Mouse (Mus musculus) G1E-ER4 (cell line): ENCODE results near the gene Sypl2. TPM values are rescaled to one million over a fixed set of nuclear protein-coding genes. Genes with fewer than 3 reads are reported as not detected.

Experiments
- GATA1 ChIP-seq: IDR thresholded peaks from one replicate; pipeline ENCODE4 v1.8.0; 2012; ENCODE audit warnings: low read length, inconsistent platforms
- polyA plus RNA-seq: library from polyadenylated mRNA; stranded (reverse); fragments of >175 nt; gene quantifications from 2 replicates; pipeline ENCODE4 v1.2.3, GENCODE M21; 2012

Sypl2 gene
- polyA plus RNA-seq, 1 experiment: not detected

- no peak for TF ChIP-seq GATA1
Measured at GRCm38 (mm10) chr3:108193686-108194085, 32.8 kb downstream of the Sypl2 start.

- no peak for TF ChIP-seq GATA1
Measured at GRCm38 (mm10) chr3:108189897-108190296, 36.6 kb downstream of the Sypl2 start.

GRCm38 (mm10) chr3:108188716-108189490, 37.5 kb downstream of the Sypl2 start:
- no peak for TF ChIP-seq GATA1

- TF ChIP-seq GATA1: no peak
Measured at GRCm38 (mm10) chr3:108187111-108187795, 39.2 kb downstream of the Sypl2 start.

GRCm38 (mm10) chr3:108186098-108187047, 40.1 kb downstream of the Sypl2 start, which contains the start of gene Amigo1:
Gene Amigo1 (plus strand): TSS chr3:108186335.
- TF ChIP-seq GATA1: no peak

- TF ChIP-seq GATA1: no peak
Measured at GRCm38 (mm10) chr3:108185460-108186097, 40.9 kb downstream of the Sypl2 start.

- no peak for TF ChIP-seq GATA1
Measured at GRCm38 (mm10) chr3:108184742-108185141, 41.7 kb downstream of the Sypl2 start.

GRCm38 (mm10) chr3:108180514-108180913, 45.9 kb downstream of the Sypl2 start:
- TF ChIP-seq GATA1: no peak

GRCm38 (mm10) chr3:108178756-108179715, 47.4 kb downstream of the Sypl2 start:
- TF ChIP-seq GATA1: no peak

GRCm38 (mm10) chr3:108174672-108175531, 51.5 kb downstream of the Sypl2 start:
- TF ChIP-seq GATA1: no peak

GRCm38 (mm10) chr3:108169199-108169598, 57.2 kb downstream of the Sypl2 start:
- TF ChIP-seq GATA1: no peak

- no peak for TF ChIP-seq GATA1
Measured at GRCm38 (mm10) chr3:108167499-108167898, 58.9 kb downstream of the Sypl2 start.

GRCm38 (mm10) chr3:108166486-108167211, 59.8 kb downstream of the Sypl2 start:
- TF ChIP-seq GATA1: no peak
